Mouse (Mus musculus) hindbrain, embryonic 13.5 days (tissue): Measurements from ENCODE around the gene Slc5a2. TPM values are rescaled to one million over a fixed set of nuclear protein-coding genes. Genes with fewer than 3 reads are reported as not detected.

ENCODE experiments used
- ATAC-seq: fragments of 200-750 bp; cut with Nextera tagmentation; 2 replicates; pipeline ENCODE4 v1.8.0; 2017; ENCODE audit warnings: moderate TSS enrichment; ENCODE audit not compliant: low FRiP score
- H3K27ac ChIP-seq: fragments of 300-500 bp; sonication (generic); 2 replicates; pipeline ENCODE4 v1.5.1; 2015; ENCODE audit warnings: inconsistent platforms, mild to moderate bottlenecking, moderate library complexity
- H3K27me3 ChIP-seq: fragments of 300-500 bp; sonication (generic); 2 replicates; pipeline ENCODE4 v1.6.1; 2015; ENCODE audit warnings: mild to moderate bottlenecking, inconsistent platforms
- H3K36me3 ChIP-seq: fragments of 300-500 bp; sonication (generic); 2 replicates; pipeline ENCODE4 v1.6.1; 2015; ENCODE audit warnings: mild to moderate bottlenecking, inconsistent platforms
- H3K4me1 ChIP-seq: fragments of 300-500 bp; sonication (generic); replicated peaks from 2 replicates; pipeline ENCODE4 v1.6.1; 2015; ENCODE audit warnings: inconsistent platforms
- H3K4me2 ChIP-seq: fragments of 300-500 bp; sonication (generic); 2 replicates; pipeline ENCODE4 v1.6.1; 2015; ENCODE audit warnings: inconsistent platforms, mild to moderate bottlenecking, moderate library complexity
- H3K4me3 ChIP-seq: fragments of 300-500 bp; sonication (generic); 2 replicates; pipeline ENCODE4 v1.5.1; 2015; ENCODE audit warnings: mild to moderate bottlenecking, inconsistent platforms
- H3K9ac ChIP-seq: fragments of 300-500 bp; sonication (generic); 2 replicates; pipeline ENCODE4 v1.6.1; 2015; ENCODE audit warnings: mild to moderate bottlenecking, inconsistent platforms
- H3K9me3 ChIP-seq: fragments of 300-500 bp; sonication (generic); 2 replicates; pipeline ENCODE4 v1.6.1; 2016; ENCODE audit warnings: inconsistent platforms
- WGBS: fragments of 180-500 bp; shearing (Covaris S2); methylation state at CpG from one replicate; pipeline ENCODE4 v1.1.7; 2015; 5-methylcytosine and 5-hydroxymethylcytosine counted together
- polyA plus RNA-seq: library from polyadenylated mRNA; unstranded; fragments of >200 nt; fragmentation: Nextera tagmentation; extraction: Ambion mirVana; gene quantifications from 2 replicates; pipeline ENCODE4 v1.2.1, GENCODE M21; 2015

Slc5a2 gene
- polyA plus RNA-seq, 1 experiment from 2014 or later: not detected

DNA sequence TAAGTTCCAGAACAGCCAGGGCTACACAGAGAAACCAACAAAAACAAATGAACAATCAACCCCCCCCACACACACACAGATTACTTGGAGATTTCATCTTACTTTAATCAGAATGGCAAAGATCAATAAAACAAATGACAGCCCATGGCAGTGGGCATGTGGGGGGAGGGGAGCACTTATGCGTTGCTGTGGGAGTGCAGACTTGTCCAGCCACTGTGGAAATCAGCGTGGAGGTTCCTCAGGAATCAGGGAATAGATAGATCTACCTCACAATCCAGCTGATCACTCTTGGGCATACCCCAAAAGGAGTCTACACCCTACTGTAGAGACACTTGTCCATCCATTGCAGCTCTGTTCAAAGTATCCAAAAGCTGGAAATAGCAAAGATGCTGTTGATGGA lies 10.5 kb upstream of the Slc5a2 start:
- H3K4me3 ChIP-seq: no peak overlapping the region
- 63% methylated on average over 2 of the region's 2 CpGs for WGBS

GRCm38 (mm10) chr7:128255757-128256156 lies 9.7 kb upstream of the Slc5a2 start:
- WGBS: 88% methylated on average over 5 of the region's 5 CpGs
- H3K36me3 ChIP-seq: no peaks in the 10 kb centered on the region
- H3K9me3 ChIP-seq: no peaks in the 10 kb centered on the region
- no peak overlapping the region for H3K9ac ChIP-seq
- no peak overlapping the region for H3K4me2 ChIP-seq
- ATAC-seq: no peak
- H3K4me1 ChIP-seq: peaks cover 14% of the 10 kb centered on the region
- no peak overlapping the region for H3K27ac ChIP-seq
- peaks cover 9% of the 10 kb centered on the region for H3K27me3 ChIP-seq
- no peak overlapping the region for H3K4me3 ChIP-seq

More for the DNA sequence above, 10.5 kb upstream of the Slc5a2 start:
- no peak overlapping the region for H3K27ac ChIP-seq
- H3K9me3 ChIP-seq: no peaks in the 10 kb centered on the region
- no peak for ATAC-seq
- H3K36me3 ChIP-seq: peaks cover 1% of the 10 kb centered on the region
- no peak overlapping the region for H3K4me2 ChIP-seq
- no peak overlapping the region for H3K9ac ChIP-seq
- peaks cover 9% of the 10 kb centered on the region for H3K27me3 ChIP-seq
- H3K4me1 ChIP-seq: peaks cover 14% of the 10 kb centered on the region

DNA sequence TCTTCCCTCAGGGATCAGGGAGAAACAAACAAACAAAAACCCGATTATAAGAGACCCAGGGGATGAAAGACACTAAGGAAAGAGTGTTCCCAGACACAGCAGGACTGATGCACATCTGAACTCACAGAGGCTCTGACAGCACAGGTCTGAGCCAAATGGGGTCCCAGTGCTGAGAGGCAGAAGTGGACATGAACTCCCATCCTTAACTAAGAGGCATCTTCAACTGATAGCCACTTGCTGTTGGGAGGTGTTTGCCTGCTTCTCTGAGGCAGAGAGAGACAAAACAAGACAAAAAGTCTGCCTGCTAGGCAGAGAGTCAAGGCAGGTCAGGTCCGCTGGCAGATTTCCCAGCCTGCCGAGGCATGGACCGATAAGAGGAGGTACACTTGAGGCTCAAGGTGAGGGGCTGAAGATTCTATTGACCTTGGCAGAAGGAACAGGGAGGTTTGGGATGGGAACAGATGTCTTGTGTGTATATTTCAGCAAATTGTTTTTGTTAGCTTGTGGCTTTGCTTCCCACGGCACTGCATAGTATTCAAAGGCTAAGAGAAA lies 8.6 kb upstream of the Slc5a2 start:
- H3K4me3 ChIP-seq: no peak overlapping the region
- no peak for ATAC-seq
- peaks cover 11% of the 10 kb centered on the region for H3K4me1 ChIP-seq
- no peaks in the 10 kb centered on the region; the same call in 1 of the 2 replicates for H3K9me3 ChIP-seq
- peaks cover 3% of the 10 kb centered on the region for H3K27me3 ChIP-seq
- H3K27ac ChIP-seq: no peak overlapping the region
- 53% methylated on average over 5 of the region's 5 CpGs for WGBS
- H3K4me2 ChIP-seq: no peak overlapping the region
- H3K9ac ChIP-seq: no peak overlapping the region
- H3K36me3 ChIP-seq: no peaks in the 10 kb centered on the region

- Histone ChIP-seq H3K4me2 (no peak overlapping the region), H3K36me3 (peaks cover 7% of the 10 kb centered on the region), H3K9me3 (no peaks in the 10 kb centered on the region; the same call in 1 of the 2 replicates), H3K27ac (no peak overlapping the region), H3K9ac (no peak overlapping the region), H3K4me1 (no peaks in the 10 kb centered on the region), H3K4me3 (no peak overlapping the region), H3K27me3 (no peaks in the 10 kb centered on the region)
- ATAC-seq: no peak
- 90% methylated on average over 5 of the region's 5 CpGs for WGBS
Measured at GRCm38 (mm10) chr7:128266056-128266455, 599 bp downstream of the Slc5a2 start.

DNA sequence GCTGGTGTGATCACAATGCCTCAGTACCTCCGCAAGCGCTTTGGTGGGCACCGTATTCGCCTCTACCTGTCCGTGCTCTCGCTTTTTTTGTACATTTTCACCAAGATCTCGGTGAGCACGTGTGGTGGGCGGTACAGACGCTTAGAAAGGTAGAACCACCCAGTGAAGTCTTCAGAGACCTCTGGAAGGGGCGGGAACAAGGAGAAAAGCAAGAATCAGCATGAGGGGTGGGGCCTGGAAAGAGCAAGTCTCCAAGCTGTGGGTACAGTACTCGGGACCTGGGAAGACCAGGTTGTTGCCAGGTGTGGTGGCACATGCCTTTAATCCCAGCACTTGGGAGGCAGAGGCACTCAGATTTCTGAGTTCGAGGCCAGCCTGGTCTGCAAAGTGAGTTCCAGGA lies 1.9 kb downstream of the Slc5a2 start:
- no peaks in the 10 kb centered on the region for H3K27me3 ChIP-seq
- H3K36me3 ChIP-seq: peaks cover 21% of the 10 kb centered on the region
- H3K4me1 ChIP-seq: no peaks in the 10 kb centered on the region
- H3K9me3 ChIP-seq: no peaks in the 10 kb centered on the region
- H3K9ac ChIP-seq: no peak overlapping the region
- no peak overlapping the region for H3K27ac ChIP-seq
- 67% methylated on average over 13 of the region's 13 CpGs for WGBS
- no peak overlapping the region for H3K4me2 ChIP-seq
- no peak for ATAC-seq
- no peak overlapping the region for H3K4me3 ChIP-seq

GRCm38 (mm10) chr7:128267813-128268212 lies 2.4 kb downstream of the Slc5a2 start:
- no peak for ATAC-seq
- Histone ChIP-seq H3K27ac (no peak overlapping the region), H3K4me2 (no peak overlapping the region), H3K27me3 (no peaks in the 10 kb centered on the region), H3K9ac (no peak overlapping the region), H3K4me3 (no peak overlapping the region), H3K4me1 (no peaks in the 10 kb centered on the region), H3K9me3 (no peaks in the 10 kb centered on the region), H3K36me3 (peaks cover 24% of the 10 kb centered on the region)
- 83% methylated on average over 7 of the region's 7 CpGs for WGBS

DNA sequence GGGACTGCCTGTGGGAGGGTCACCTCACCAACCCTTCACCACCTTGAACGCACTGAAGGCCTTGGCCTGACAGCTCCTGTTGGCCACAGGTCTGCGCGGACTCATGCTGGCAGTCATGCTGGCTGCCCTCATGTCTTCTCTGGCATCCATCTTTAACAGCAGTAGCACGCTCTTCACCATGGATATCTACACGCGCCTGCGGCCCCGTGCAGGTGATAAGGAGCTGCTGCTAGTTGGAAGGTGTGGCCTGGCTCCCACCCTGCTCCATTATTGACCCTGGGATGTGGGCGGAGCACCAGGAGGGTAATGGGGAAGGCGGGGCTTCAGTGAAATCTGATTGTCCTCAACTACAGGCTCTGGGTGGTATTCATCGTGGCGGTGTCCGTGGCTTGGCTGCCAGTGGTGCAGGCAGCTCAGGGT lies 5.0 kb downstream of the Slc5a2 start:
- Histone ChIP-seq H3K4me2 (no peak overlapping the region), H3K4me1 (no peaks in the 10 kb centered on the region), H3K36me3 (peaks cover 50% of the 10 kb centered on the region), H3K9ac (no peak overlapping the region), H3K4me3 (no peak overlapping the region), H3K27ac (no peak overlapping the region), H3K9me3 (no peaks in the 10 kb centered on the region), H3K27me3 (no peaks in the 10 kb centered on the region)
- no peak for ATAC-seq
- 65% methylated on average over 13 of the region's 13 CpGs for WGBS

DNA sequence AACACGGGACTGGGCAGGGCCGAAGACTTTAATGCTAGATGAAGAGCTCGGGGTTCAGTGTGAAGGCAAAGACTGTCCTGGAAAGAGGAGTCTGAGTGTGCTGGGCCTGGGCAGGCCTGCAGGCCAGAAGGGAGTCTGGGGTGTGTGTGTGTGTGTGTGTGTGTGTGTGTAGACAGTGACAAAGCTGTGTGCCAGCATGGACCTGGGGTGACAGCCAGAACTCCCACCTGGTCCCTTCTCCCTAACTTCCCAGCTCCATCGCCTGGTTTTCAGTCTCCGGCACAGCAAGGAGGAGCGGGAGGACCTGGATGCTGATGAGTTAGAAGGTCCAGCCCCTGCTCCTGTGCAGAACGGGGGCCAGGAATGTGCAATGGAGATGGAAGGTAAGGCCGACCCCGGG lies 6.0 kb downstream of the Slc5a2 start:
- H3K36me3 ChIP-seq: peaks cover 60% of the 10 kb centered on the region
- no peak for ATAC-seq
- H3K4me2 ChIP-seq: no peak overlapping the region
- WGBS: 94% methylated on average over 9 of the region's 9 CpGs
- no peak overlapping the region for H3K9ac ChIP-seq
- H3K27me3 ChIP-seq: no peaks in the 10 kb centered on the region
- H3K4me1 ChIP-seq: no peaks in the 10 kb centered on the region
- H3K27ac ChIP-seq: no peak overlapping the region
- no peak overlapping the region for H3K4me3 ChIP-seq
- H3K9me3 ChIP-seq: no peaks in the 10 kb centered on the region

DNA sequence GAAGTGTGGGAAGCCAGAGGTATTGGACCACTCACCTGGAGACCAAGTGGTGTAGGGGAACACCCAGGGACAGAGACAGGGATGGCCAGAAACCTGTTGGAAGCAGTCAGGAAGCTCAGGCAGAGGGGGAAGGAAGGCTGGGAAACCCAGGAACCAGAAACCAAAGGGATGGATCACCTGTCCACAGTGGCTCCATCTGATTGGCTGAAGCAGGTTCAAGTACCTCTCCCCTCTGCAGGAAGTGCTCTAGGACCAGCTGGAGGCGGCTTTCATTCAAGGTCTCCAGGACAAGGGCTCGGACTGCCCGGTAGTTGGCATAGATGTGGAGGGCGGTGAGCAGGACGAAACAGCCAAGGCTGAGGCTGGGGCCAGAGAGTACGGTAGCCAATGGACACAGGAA lies 10.6 kb downstream of the Slc5a2 start:
- no peaks in the 10 kb centered on the region for H3K9me3 ChIP-seq
- H3K27ac ChIP-seq: no peak overlapping the region
- WGBS: 94% methylated on average over 6 of the region's 6 CpGs
- 0 out of 2 replicates have a peak, but pooled peaks cover 2% of the 10 kb centered on the region for H3K4me1 ChIP-seq
- H3K9ac ChIP-seq: no peak overlapping the region
- no peak overlapping the region for H3K4me2 ChIP-seq
- no peak for ATAC-seq
- peaks cover 83% of the 10 kb centered on the region for H3K36me3 ChIP-seq
- no peak overlapping the region for H3K4me3 ChIP-seq
- H3K27me3 ChIP-seq: peaks cover 4% of the 10 kb centered on the region; the same call in 1 of the 2 replicates

GRCm38 (mm10) chr7:128279750-128280149 lies 14.3 kb downstream of the Slc5a2 start:
- no peak overlapping the region for H3K9ac ChIP-seq
- H3K27me3 ChIP-seq: peaks cover 4% of the 10 kb centered on the region; the same call in 1 of the 2 replicates
- H3K4me2 ChIP-seq: no peak overlapping the region
- no peaks in the 10 kb centered on the region for H3K9me3 ChIP-seq
- ATAC-seq: no peak
- peaks cover 50% of the 10 kb centered on the region for H3K36me3 ChIP-seq
- no peak overlapping the region for H3K27ac ChIP-seq
- WGBS: 87% methylated on average over 4 of the region's 4 CpGs
- H3K4me3 ChIP-seq: no peak overlapping the region
- H3K4me1 ChIP-seq: peaks cover 13% of the 10 kb centered on the region

GRCm38 (mm10) chr7:128281765-128282164 lies 16.3 kb downstream of the Slc5a2 start:
- no peak overlapping the region for H3K9ac ChIP-seq
- no peak overlapping the region for H3K4me3 ChIP-seq
- H3K4me2 ChIP-seq: no peak overlapping the region
- no peak overlapping the region for H3K27ac ChIP-seq
- H3K9me3 ChIP-seq: no peaks in the 10 kb centered on the region
- peaks cover 13% of the 10 kb centered on the region for H3K4me1 ChIP-seq
- 82% methylated on average over 11 of the region's 11 CpGs for WGBS
- H3K27me3 ChIP-seq: peaks cover 4% of the 10 kb centered on the region; the same call in 1 of the 2 replicates
- no peak for ATAC-seq
- H3K36me3 ChIP-seq: peaks cover 36% of the 10 kb centered on the region

DNA sequence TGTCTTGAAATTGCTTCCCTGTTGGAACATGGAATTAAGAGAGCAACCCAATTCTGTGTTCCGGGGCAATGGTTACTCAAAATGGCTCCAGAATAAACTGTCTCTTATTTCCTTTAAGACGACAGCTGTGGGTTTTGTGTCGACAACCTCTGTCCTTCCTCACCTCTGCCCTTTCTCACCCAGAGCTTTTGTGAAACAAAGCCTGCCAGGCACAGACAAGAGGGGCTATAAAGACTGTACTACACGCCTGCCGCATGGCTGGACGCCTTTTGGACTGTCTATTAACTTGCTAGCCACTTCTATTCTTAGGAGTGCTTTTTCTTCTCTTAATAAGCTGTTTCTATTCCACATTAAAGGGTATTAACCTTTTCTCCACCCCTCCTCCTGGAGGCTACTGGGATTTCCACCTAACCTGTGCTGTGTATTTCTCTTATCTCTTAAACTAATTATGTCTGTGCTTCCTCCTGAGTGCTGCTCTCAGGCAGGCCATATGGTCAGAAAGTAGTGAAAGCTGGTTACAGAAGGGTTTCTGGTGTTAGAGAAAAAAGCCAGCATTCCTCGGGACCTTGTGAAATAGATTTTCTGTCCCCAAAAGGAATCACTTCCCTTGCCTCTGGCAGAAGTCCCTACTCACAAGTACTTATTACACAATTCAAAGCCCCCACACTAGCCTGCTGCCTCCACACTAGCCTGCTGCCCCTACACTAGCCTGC lies 17.2 kb downstream of the Slc5a2 start:
- Histone ChIP-seq H3K36me3 (peaks cover 39% of the 10 kb centered on the region), H3K9ac (no peak overlapping the region), H3K4me2 (no peak overlapping the region), H3K4me3 (no peak overlapping the region), H3K27ac (no peak overlapping the region), H3K27me3 (peaks cover 4% of the 10 kb centered on the region; the same call in 1 of the 2 replicates), H3K4me1 (peaks cover 12% of the 10 kb centered on the region), H3K9me3 (no peaks in the 10 kb centered on the region)
- ATAC-seq: no peak
- 11% methylated on average over 7 of the region's 7 CpGs for WGBS

DNA sequence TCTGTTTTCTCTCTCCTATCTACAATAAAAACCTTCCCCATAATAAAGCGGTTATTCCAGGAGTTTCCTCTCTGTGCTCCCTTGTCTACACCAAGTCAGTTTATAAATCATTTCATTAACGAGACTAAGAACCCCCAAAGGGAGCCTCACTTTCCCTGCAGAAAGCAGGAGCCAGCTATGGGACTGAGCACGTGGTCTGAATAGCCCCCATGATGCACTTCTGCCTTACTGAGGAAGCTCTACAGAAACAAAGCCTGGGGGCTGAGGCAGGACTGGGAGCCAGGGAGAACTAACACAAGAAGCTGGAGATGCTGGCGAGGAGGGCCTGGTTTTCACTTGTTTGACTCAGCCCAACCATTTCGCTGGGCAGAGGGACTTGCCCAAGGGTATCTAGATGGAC lies 18.6 kb downstream of the Slc5a2 start:
- peaks cover 40% of the 10 kb centered on the region for H3K36me3 ChIP-seq

More for the DNA sequence above, 18.6 kb downstream of the Slc5a2 start:
- Histone ChIP-seq H3K9ac (no peak overlapping the region), H3K27me3 (peaks cover 2% of the 10 kb centered on the region; the same call in 1 of the 2 replicates), H3K9me3 (no peaks in the 10 kb centered on the region), H3K4me3 (no peak overlapping the region), H3K4me2 (no peak overlapping the region), H3K27ac (no peak overlapping the region), H3K4me1 (peaks cover 17% of the 10 kb centered on the region)
- no peak for ATAC-seq
- WGBS: 45% methylated on average over 5 of the region's 5 CpGs
